Mouse (Mus musculus) testis, adult 2 months (tissue): ENCODE data around the gene Gramd1b.

Source experiments
- CTCF ChIP-seq: fragments of 200-500 bp; IDR thresholded peaks from 2 replicates; pipeline ENCODE4 v1.5.1; 2012; ENCODE audit warnings: low read depth, mild to moderate bottlenecking, inconsistent platforms, low read length, moderate library complexity; ENCODE audit not compliant: control insufficient read depth, insufficient read depth, insufficient replicate concordance
- POLR2A ChIP-seq: fragments of 200-500 bp; IDR thresholded peaks from 2 replicates; pipeline ENCODE4 v1.6.1; 2012; ENCODE audit warnings: low read depth, mild to moderate bottlenecking, inconsistent platforms, low read length, moderate library complexity; ENCODE audit not compliant: control insufficient read depth

DNA sequence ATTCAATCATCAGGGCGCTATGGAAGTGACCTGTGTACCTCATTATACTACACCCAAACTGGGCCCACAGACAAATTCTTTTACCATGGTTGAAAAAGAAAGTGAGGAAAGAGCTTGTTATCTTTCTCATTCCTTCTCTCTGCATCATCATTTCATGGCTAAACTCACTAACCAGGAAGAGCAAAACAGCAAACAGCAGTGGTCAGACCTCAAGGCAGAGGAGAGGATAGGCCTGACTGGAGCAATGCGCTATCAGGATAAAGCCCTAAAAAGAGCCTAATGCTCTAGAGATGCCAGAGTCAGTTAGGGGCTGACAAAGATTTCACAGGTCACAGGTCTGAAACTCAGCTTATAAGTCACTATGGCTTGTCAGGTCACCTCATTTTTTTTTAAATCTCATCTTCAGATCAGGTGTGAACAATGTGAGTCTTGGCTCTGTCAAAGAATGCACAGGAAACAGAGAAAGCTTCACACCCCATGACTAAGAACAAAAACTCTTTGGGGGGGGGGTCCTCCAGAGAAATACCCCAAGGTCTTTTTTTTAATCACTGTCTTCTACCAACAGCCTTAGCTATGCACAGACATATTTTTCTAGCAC lies 82.4 kb downstream of the Gramd1b start:
- TF ChIP-seq CTCF: no peak
- TF ChIP-seq POLR2A: no peak
